Mouse (Mus musculus) urinary bladder, postnatal 14 days (tissue): Measurements from ENCODE around the gene Mrm1.
"Not testable (repeated sequence)": the region's sequence is repeated elsewhere in the genome, so short reads cannot be mapped to it uniquely, and the experiment has no call there.

Experiments used
- DNase-seq: peaks from one replicate; pipeline ENCODE4 v3.0.0; 2021; ENCODE audit warnings: low spot score

Gene Mrm1

DNA sequence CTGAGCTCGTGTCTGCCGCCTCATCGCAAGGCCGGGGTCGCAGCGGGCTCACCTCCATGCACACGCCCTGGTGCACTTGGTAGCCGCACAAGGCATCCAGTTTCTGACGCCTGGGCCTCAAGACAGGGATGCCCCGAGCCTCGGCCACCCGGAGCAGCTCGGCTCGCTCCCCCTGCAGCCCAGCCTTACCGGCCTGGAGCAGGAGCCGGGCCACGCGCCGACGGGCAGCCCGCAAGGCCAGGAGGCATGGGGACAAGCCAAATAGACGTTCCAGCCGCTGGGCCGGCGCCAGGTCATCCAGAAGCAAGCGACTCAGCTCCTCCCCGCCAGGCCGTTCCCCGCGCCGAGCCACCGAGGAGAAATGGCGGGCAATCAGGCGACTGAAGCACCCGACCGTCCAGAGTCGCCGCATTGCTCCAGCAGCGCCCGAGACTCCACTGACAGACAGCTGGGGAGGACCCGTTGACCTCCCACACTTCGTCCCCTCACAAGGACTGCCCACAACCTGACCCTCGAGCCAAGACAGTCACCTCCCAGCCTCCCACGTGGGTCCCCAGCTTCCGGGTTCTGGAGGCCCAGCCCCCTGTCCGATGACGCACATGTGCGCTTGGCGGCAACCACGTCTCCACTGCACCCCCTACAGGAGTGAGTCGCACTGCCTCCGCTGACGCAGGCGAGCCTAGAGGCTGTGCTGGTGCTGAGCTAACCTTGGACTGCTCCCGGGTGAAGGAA lies at the start of gene Mrm1:
Gene Mrm1 (minus strand): TSS at position 555 of the 732 bp plus-strand sequence.
- DNase-seq: peak; percentile 95

DNA sequence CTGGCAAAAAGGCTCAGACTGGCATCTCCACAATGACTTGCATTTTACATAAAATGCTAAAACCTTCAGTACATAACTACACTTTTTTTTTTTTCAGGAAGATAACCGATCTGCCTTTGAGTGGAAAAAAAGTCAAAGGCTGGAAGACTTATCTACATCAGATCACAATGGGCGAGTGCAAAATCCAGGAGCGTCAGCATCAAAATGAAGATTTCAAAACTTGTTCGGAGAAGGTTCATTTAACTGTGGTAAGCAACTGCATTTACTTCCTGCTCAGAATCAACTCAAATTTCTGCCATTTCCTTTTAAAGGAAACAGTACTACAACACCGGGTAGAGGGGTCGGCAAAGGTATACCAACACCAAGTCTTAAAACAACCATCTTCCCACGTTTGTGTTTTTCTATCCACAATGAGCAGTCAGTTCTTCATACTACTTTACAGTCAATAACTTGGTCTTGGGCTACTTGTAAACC lies 49.5 kb upstream of the Mrm1 start:
- DNase-seq: no peak

DNA sequence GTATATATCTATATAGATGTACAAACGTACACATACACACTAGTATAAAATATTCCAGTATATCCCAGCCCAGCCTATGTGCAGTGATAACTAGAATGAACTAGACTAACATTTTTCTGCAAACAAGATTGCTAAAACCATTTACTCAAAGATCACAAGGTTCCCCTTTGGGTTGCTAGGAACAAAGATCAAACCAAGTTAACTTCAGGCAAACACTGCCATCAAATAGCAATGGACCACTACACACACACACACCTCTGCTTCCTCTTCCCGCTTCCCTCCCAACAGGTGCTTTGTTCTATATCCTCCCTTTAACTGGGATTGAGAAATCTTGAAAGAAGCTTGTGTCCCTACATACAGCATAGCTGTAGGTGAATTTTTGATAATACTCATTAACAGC lies 48.3 kb upstream of the Mrm1 start:
- DNase-seq: no peak

DNA sequence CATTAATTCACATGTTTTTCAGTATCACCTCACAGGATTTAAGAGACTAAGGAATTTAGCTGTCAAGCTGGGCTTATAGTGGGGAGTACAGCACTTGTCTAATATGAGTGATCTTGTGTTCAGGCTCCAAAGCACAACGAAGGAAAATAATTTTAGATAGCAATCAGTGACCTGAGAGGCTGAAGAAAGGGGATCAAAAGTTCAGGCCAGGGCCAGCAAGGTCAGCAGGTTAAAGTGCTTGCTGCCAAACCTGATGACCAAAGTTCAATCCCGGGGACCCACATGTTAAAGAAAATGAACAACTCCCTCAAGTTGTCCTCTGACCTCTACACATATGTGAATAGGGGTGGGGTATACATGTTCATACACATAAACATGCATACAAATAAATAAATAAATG lies 46.0 kb upstream of the Mrm1 start:
- no peak for DNase-seq

DNA sequence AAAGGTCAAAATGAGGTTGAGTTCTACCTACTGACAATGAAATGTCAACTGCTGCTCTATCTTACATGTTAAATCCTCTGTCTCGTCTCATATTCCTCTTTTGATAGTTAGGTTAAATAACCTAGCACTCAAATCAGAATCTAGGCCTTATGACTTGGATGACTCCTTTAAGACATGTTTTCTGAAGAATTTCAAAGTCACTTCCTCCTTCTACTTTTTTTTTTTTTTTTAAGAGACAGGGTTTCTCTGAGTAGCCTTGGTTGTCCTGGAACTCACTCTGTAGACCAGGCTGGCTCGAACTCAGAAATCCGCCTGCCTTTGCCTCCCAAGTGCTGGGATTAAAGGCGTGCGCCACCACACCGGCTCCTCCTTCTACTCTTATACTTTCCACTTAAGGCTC lies 36.0 kb upstream of the Mrm1 start:
- no peak for DNase-seq

DNA sequence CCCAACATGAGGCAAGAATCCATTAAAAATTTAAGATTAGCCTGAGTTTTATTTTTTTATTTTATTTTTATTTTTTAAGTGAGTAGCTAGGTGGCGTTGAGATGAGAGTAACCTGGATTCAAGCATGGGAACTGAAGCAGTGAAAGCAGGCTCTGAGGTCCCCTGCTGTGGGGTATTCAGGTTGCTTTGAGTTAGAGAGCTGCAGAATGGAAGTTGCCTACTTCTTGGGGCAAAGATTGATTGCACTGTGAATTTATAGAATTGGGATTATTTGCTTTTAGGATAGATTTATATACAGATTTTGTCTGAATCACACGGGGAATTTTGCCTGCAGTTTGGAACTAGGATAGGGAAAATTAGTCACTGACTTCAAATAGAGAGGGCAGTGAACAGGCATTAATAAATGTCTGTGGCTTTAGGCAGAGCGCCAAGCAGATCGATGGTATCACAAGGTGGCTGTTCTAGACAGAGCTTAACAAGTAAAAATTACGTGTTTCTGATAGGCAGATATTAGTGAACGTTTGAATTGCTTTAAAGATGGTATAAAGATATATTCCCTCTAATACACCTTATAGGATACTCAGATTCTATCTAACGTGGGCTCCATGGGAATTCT lies 28.3 kb upstream of the Mrm1 start:
- peak; percentile 75 for DNase-seq

DNA sequence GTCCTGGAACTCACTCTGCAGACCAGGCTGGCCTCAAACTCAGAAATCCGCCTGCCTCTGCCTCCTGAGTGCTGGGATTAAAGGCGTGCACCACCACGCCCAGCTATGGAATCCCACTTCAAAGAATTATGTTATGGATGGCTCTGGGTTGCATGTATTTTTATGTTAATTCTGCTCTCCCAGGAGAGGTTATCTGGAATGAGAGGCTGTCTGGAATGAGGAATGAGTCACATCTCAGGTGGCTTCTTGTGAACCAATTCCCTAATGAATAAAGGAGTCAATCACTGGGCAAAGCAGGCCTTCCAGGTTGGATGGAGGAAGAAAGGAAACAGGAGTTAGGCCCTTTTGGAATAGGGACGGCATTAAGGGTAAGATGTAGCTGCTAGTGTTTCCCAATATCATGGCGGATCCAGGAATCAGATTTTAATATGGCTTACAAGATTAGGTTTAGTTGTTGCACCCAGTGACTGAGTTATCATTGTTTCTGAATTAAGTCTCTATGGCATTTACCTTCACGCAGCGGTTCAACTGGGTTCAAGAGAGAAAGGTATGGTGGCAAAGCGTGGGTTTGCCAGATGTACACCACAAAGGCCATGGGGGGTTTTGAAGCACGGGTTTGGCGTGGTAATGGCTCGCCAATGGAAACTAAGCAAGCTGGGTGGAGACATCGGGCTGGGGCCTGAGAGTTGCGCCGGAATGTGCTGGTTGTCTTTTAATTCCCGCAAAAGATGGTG lies 27.6 kb upstream of the Mrm1 start:
- DNase-seq: no peak

DNA sequence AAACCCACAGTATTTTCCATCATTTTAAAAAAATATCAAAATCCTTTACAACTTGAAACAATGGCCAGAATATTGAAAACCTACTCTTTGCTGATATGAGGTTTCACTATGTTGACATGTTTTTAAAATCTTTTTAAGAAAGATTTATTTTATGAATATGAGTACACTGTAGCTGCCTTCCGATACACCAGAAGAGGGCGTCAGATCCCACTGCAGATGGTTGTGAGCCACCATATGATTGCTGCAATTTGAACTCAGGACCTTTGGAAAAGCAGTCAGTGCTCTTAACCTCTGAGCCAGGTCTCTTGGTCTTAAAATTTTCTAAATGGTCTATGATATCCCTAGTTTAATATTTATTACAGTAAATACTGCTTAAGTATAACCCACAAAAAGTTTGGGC lies 20.0 kb upstream of the Mrm1 start:
- no peak for DNase-seq

DNA sequence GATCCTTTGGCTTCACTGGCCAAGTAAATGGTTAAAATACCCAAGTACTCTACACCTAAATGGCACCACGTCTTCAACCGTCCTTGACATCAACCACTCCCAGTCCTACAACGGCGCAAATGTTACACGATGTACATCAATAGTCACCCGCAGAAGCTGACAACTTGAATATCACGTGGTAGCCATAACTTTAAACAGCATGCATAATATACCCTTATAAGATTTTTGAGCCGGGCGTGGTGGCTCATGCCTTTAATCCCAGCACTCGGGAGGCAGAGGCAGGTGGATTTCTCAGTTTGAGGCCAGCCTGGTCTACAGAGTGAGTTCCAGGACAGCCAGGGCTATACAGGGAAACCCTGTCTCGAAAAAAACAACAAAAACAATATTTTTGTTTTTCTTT lies 10.2 kb upstream of the Mrm1 start:
- not testable (repeated sequence) for DNase-seq

DNA sequence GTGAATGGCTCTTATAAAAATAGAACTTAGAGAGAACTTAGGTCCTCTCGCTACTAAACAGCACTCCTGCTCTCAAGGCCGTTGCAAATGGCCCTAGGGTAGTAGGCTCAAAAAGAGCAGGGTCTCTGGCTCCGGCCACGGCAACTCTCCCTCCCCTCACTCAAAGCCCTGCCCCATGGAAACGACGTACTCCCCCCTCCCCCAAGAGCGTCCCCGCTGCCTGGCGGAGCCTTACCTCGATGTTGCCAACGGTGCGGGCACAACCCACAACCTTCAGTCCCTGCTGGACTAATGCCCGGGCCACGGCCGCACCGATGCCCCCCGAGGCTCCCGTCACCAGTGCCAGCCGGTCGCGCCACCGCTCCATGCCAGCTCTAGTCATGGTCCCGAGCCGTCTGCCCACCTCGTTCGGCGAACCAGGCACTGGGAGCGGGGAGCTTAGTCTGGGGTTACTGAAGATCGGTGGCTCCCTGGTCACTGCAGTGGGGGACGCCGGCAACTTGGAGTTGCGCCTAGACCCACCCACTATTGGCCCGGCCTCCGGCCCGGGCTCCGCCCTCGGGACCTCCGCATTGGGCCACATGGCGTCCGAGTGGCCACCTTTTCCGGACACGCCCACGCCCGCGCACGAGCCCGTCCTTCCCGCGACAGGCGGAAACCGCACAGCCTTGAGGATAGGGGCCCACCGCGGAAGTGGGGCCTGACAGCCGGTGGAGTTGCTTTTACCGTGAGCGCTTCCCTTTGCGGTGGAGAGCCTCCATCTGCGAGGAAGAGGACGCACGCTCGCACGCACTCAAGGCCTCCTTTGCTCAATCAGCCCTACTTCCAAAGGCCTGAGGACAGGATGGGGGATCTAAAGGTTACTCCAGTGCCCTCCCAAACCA lies 9.4 kb upstream of the Mrm1 start, which contains the start of gene Dhrs11:
Gene Dhrs11 (minus strand): TSS at position 479 of the 884 bp plus-strand sequence.
- peak; percentile 95 for DNase-seq

DNA sequence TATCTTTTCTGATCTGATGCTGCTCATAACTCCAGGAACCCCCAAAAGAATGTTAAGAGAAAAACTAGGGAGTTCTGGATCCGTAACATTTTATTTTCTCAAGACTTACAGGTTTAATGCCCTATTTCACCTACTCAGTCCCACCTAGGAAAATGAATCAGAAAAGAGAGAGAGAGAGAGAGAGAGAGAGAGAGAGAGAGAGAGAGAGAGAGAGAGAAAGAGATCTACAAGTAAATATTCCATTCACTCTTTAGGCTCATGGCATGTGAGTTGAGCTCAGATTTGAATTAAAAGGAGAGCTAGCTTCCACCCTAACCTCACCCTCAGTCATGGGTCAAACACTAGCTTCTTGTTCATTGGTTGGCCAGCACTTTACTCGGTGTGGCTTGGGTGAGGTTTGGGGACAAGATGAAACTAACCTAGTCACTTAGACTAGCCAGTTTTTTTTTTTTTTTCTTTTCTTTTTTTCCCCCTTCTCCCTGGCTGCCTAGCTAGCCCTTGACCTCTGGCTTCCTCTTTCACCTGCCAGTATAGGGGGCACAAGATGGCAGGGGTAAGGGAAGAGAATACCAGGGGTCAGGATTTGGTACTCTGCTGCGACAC lies 8.7 kb upstream of the Mrm1 start:
- DNase-seq: no peak

DNA sequence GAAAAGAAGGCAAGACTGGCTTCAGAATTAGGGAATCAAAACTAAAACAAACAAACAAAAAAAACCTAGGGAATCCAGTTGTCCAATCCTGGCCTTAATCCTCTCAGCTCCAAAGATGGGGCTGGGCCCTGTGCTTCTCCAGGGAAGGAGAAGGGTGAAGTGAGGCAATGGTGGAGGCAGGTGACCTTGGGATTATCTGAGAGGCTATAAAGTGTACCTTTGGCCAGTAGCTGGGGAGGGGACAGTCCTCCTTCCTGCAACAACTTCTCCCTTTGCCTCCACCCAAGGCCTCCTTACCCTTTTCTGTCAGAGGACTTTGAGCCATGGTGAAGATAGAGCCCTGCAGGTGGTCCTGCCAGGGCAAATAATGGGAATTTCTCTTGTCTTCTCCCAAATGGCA lies 8.2 kb upstream of the Mrm1 start:
- DNase-seq: no peak

DNA sequence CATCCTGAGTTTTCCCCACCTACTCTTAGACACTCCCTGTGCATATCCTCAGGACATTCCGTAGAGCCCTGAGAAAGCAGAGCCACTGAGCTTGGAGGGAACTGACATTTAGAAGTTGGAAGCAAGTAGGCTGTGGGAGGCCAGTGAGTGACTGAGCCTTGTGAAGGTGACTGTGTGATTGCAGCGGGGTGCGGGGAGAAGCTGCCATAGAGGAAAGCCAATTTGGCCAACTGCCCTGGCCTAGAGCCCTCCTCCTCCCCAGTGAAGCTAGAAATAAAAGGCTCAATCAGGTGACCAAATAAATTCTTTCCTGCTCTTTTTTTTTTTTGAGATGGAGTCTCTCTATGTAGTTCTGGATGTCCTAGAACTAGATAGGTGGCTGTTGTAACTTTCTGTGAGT lies 6.9 kb upstream of the Mrm1 start:
- DNase-seq: peak; percentile 50

DNA sequence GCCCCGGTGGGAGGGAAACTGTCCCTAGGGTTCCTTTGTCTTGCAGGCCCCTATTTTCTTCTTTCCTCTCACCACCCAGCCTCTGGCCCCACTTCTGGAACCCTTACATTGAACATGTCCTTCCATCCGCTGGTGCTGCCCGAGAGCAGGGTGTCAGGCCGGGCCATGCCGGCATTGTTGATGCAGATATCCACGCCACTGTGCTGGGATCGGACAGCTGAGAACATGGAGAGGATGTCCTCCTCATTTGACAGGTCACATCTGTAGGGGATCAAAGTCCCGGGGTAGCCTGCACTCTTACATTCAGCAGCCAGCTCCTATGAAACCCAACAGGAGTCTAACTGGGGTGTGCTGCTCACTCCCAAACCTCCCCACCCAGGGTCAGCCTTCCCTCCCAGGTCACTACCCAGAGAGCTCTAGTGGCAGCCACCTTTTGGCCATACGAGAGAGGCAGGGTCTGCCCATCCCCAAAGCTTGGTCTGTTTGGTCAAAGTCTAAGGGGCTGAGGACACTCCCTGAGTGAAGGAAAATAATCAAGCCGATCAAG lies 6.0 kb upstream of the Mrm1 start:
- no peak for DNase-seq

DNA sequence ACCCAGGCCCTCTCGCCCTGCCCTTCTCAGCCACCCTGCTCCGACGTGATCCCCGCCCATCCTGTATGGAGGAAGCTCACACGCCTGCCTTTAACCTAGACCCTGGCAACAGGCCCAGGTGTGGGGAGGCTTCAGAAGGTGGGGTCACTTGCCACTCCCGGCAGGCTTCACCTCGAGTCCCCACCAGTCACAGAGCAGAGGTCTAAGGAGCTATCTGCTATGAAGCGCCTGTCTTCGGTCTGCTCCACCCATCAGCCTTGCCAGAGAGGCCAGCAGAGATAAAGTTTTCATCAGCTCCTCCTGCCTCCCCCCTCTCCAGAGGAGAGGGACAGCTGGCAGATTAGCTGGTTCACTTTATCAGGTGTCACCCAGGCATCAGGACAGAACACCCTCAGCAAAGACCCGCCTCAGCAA lies 4.2 kb upstream of the Mrm1 start:
- no peak for DNase-seq

DNA sequence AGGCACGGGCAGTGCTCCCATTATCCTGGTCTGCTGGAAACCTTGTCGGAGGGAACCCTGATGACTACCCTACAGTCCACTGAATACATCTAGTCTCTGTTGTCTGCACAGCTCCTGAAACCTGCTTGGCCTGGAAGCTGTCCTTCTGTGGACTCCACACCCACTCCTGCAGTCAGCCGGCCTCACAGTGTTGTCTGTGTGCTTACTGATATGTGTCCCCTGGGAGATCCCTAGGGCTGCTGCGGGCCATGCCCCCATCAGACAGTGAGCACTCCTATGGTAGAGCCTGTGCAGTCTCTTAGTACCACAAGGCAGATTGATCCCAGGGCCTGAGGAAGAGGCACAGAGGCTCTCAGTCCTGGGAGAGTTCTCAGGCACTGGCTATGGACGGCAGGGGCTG lies 3.2 kb upstream of the Mrm1 start:
- no peak for DNase-seq

DNA sequence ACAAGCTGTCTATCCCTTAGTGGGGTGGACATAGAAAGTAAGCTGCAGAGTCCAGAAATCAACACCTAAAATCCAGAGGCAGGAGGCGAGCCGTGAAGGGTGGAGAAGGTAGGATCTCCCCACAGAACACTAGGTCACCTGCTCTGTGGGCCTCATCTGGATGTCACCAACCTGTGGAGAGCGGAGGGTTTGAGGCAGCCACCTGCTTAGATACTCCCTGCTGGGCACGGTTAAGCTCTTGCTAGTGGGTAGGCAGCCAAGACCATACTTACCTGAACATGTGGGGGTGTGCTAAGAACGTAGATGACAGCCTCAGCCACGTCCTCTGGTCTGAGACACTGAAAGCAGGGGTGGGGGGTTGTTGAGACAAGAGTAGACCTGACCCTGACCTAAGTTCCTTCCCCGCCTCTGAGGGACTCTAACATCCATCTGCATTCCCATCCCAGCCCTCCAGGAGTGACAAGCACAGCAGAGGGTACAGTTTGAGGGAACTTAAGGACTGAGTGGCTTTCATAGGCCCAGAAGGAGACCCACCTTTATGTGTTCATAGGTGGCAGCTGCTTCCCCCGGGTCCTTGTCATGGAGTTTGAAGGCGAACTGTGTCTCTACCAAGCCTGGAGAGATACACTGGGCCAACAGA lies 1.9 kb upstream of the Mrm1 start:
- DNase-seq: no peak

DNA sequence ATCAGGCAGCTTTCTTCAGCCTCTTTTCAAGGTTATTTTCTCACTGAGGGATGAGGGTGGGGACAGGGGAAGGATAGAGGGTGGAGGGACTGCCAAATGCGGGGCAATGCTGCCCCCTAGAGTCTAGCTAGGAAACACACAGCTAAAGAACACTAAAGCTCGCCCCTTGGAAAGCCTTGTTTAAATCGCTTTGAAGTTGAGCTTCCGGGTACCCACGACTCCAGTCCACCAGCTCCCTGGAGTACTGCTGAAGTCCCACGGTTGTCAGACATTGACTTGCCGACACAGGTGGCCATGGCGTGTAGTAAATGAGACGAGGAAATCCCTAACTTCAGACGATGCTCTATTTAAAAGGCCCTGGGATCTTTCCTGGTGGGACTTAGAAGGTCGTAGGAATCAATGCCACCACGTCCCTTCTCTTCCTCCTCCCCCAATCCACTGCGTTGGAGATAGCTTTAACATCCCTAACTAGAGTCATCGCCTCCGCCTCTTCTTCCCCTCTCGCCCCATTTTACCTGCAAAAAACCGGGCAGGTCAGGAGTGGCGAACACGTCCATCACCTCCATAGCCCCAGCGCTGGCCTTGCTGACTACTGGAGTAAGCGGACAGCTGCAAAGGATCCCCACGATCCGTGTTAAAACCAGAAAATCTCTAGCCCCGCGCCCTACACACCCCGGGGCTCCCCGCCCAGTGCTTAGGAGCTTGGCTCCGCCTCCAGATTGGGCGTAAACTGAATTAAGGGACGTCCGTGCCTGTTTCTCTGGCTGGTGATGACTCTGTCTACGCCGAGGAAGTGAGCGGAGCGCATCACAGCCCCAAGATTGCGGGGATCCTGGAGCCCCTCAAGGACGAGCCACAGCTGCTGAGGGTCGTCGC lies 992 bp downstream of the Mrm1 start:
- peak; percentile 85 for DNase-seq

DNA sequence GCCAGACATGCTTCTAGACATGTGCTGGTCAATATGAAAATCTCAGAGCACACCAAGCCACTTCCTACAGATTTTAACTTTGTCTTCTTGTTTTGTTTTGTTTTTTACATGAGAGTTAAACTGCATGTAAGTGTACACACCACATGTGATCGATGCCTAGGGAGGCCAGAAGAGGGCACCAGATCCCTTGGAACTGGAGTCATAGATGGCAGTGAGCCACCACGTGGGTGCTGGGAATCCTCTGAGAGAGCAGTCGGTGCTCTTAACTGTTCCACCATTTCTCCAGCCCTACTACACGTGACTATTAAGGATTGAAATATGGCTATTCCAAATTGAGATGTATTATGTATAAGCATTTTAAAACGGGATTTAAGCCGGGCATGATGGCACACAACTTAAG lies 2.0 kb downstream of the Mrm1 start:
- no peak for DNase-seq
